Mouse (Mus musculus) small intestine, adult 2 months (tissue): ENCODE results near the gene Eef1akmt3.

ENCODE experiments used
- CTCF ChIP-seq: fragments of 200-500 bp; IDR thresholded peaks from 2 replicates; pipeline ENCODE4 v1.5.1; 2012; ENCODE audit warnings: low read depth, mild to moderate bottlenecking, control low read depth, inconsistent platforms, low read length, moderate library complexity, mixed read lengths; ENCODE audit not compliant: insufficient replicate concordance, insufficient read length; ENCODE audit errors: extremely low read depth
- POLR2A ChIP-seq: fragments of 200-500 bp; IDR thresholded peaks from 2 replicates; pipeline ENCODE4 v1.6.1; 2012; ENCODE audit warnings: low read depth, mild to moderate bottlenecking, control low read depth, inconsistent platforms, low read length, moderate library complexity

- TF ChIP-seq CTCF (no peak), POLR2A (no peak)
These were observed 6.6 kb upstream of the Eef1akmt3 start, which contains the start of gene Cyp27b1 for GRCm38 (mm10) chr10:127047954-127048353.
